Mouse (Mus musculus): Measurements from ENCODE around the gene Parp16. TPM values are rescaled to one million over a fixed set of nuclear protein-coding genes. Genes with fewer than 3 reads are reported as not detected.

Gene Parp16
- polyA plus RNA-seq, 1 experiment from 2014 or later, result 6.5 TPM

DNA sequence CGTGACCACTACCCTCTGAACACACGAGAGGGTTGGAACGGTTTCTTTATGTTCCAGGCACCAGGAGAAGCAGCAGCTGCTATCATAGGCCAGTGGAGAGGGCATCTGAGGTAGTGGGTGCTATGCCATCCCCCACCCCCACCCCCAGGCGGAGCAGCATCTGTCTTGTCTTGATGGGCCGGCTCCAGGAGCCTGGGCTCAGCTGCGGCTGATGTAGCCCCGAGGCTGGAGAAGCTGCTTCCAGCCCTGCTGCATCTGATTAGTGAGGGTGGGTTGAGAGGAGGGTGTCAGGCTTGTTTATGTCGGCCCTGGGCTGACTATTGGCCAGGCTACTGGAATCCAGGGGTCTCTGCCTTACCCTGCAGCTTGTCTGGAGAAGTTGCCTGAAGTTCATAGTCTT lies 36.1 kb downstream of the Parp16 start:
- Histone ChIP-seq H3K4me2 (ENCODE audit: low read depth, low read length) (no peak overlapping the region), H3K4me1 (ENCODE audit: control insufficient read depth, insufficient read depth, low read length) (no peaks in the 10 kb centered on the region), H3K9ac (ENCODE audit: low read length) (no peak overlapping the region), H3K36me3 (ENCODE audit: control insufficient read depth, insufficient read depth) (peaks cover 8% of the 10 kb centered on the region), H3K27me3 (ENCODE audit: control insufficient read depth, insufficient read depth, low read length) (no peaks in the 10 kb centered on the region), H3K4me3 (ENCODE audit: low read length) (no peak overlapping the region), H3K9me3 (replicated peaks; ENCODE audit: control insufficient read depth, low read length) (no peaks in the 10 kb centered on the region), H3K27ac (ENCODE audit: low read length) (no peak overlapping the region)
- ATAC-seq (replicated peaks; ENCODE audit: extremely low read depth, insufficient read depth, low FRiP score), result no peak
- WGBS, result 65% methylated on average over 8 of the region's 8 CpGs

- Histone ChIP-seq H3K9ac (ENCODE audit: low read length) (no peak overlapping the region), H3K4me2 (ENCODE audit: low read depth, low read length) (no peak overlapping the region), H3K9me3 (replicated peaks; ENCODE audit: control insufficient read depth, low read length) (no peaks in the 10 kb centered on the region), H3K4me1 (ENCODE audit: control insufficient read depth, insufficient read depth, low read length) (no peaks in the 10 kb centered on the region), H3K36me3 (ENCODE audit: control insufficient read depth, insufficient read depth) (peaks cover 12% of the 10 kb centered on the region), H3K27me3 (ENCODE audit: control insufficient read depth, insufficient read depth, low read length) (no peaks in the 10 kb centered on the region), H3K27ac (ENCODE audit: low read length) (no peak overlapping the region), H3K4me3 (ENCODE audit: low read length) (no peak overlapping the region)
- 79% methylated on average over 9 of the region's 9 CpGs for WGBS
- no peak for ATAC-seq (replicated peaks; ENCODE audit: extremely low read depth, insufficient read depth, low FRiP score)
Measured at GRCm38 (mm10) chr9:65233243-65233985, 38.3 kb downstream of the Parp16 start.

GRCm38 (mm10) chr9:65234734-65235133 lies 39.6 kb downstream of the Parp16 start:
- 75% methylated on average over 3 of the region's 3 CpGs for WGBS
- H3K27me3 ChIP-seq (ENCODE audit: control insufficient read depth, insufficient read depth, low read length), result no peaks in the 10 kb centered on the region
- ATAC-seq (replicated peaks; ENCODE audit: extremely low read depth, insufficient read depth, low FRiP score), result no peak
- no peaks in the 10 kb centered on the region for H3K9me3 ChIP-seq (replicated peaks; ENCODE audit: control insufficient read depth, low read length)
- no peaks in the 10 kb centered on the region for H3K4me1 ChIP-seq (ENCODE audit: control insufficient read depth, insufficient read depth, low read length)
- H3K4me2 ChIP-seq (ENCODE audit: low read depth, low read length), result no peak overlapping the region
- no peak overlapping the region for H3K27ac ChIP-seq (ENCODE audit: low read length)
- no peak overlapping the region for H3K9ac ChIP-seq (ENCODE audit: low read length)
- no peak overlapping the region for H3K4me3 ChIP-seq (ENCODE audit: low read length)
- H3K36me3 ChIP-seq (ENCODE audit: control insufficient read depth, insufficient read depth), result peaks cover 12% of the 10 kb centered on the region

DNA sequence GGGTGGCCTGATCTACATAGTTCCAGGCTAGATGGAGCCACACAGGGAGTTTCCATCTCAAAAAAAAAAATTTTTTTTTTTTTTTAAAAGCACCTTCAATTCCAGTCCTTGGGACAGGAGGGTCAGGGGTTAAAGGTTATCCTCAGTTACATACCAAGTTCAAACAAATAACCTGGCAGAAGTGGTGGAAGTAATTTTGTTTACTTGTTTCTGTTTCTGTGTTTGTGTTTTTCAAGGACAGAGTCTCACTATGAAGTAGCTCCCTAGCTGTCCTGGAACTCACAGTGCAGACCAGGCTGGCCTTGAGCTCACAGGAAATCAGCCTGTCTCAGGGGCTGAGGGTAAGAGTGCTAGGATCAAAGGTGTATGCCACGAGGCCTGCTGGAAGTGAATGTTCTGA lies 40.4 kb downstream of the Parp16 start:
- H3K4me1 ChIP-seq (ENCODE audit: control insufficient read depth, insufficient read depth, low read length), result no peaks in the 10 kb centered on the region
- peaks cover 10% of the 10 kb centered on the region for H3K36me3 ChIP-seq (ENCODE audit: control insufficient read depth, insufficient read depth)
- H3K27ac ChIP-seq (ENCODE audit: low read length), result no peak overlapping the region
- no peak overlapping the region for H3K4me2 ChIP-seq (ENCODE audit: low read depth, low read length)
- H3K27me3 ChIP-seq (ENCODE audit: control insufficient read depth, insufficient read depth, low read length), result no peaks in the 10 kb centered on the region
- H3K9ac ChIP-seq (ENCODE audit: low read length), result no peak overlapping the region
- H3K9me3 ChIP-seq (replicated peaks; ENCODE audit: control insufficient read depth, low read length), result no peaks in the 10 kb centered on the region
- WGBS, result 44% methylated on average over 1 of the region's 1 CpGs
- no peak overlapping the region for H3K4me3 ChIP-seq (ENCODE audit: low read length)
- no peak for ATAC-seq (replicated peaks; ENCODE audit: extremely low read depth, insufficient read depth, low FRiP score)

DNA sequence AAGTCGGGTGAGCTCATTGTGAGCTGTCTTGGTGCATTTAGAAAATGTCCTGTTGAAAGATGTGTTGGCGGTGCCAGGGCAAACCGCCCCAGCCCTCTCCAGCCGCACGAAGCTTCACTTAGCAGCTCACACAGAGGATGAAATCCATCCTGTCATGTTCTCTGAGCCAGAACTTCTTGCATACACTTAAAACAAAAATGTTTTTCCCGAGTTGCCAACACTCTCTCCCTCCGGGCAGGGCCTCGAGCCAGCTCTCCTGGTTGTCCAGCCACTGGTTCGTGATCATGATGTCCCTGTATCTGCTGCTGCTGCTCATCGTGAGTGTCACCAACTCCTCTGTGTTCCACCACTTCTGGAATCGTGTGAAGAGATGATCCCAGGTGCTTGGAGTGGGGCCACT lies 42.5 kb downstream of the Parp16 start:
- no peaks in the 10 kb centered on the region for H3K4me1 ChIP-seq (ENCODE audit: control insufficient read depth, insufficient read depth, low read length)
- H3K4me3 ChIP-seq (ENCODE audit: low read length), result no peak overlapping the region
- ATAC-seq (replicated peaks; ENCODE audit: extremely low read depth, insufficient read depth, low FRiP score), result no peak
- no peak overlapping the region for H3K4me2 ChIP-seq (ENCODE audit: low read depth, low read length)
- no peak overlapping the region for H3K27ac ChIP-seq (ENCODE audit: low read length)
- H3K36me3 ChIP-seq (ENCODE audit: control insufficient read depth, insufficient read depth), result peaks cover 10% of the 10 kb centered on the region
- 61% methylated on average over 11 of the region's 11 CpGs for WGBS
- no peaks in the 10 kb centered on the region for H3K27me3 ChIP-seq (ENCODE audit: control insufficient read depth, insufficient read depth, low read length)
- no peaks in the 10 kb centered on the region for H3K9me3 ChIP-seq (replicated peaks; ENCODE audit: control insufficient read depth, low read length)
- no peak overlapping the region for H3K9ac ChIP-seq (ENCODE audit: low read length)

GRCm38 (mm10) chr9:65238191-65238760 lies 43.1 kb downstream of the Parp16 start:
- 73% methylated on average over 13 of the region's 13 CpGs for WGBS
- peaks cover 7% of the 10 kb centered on the region for H3K36me3 ChIP-seq (ENCODE audit: control insufficient read depth, insufficient read depth)
- no peak overlapping the region for H3K27ac ChIP-seq (ENCODE audit: low read length)
- H3K4me2 ChIP-seq (ENCODE audit: low read depth, low read length), result no peak overlapping the region
- no peaks in the 10 kb centered on the region for H3K4me1 ChIP-seq (ENCODE audit: control insufficient read depth, insufficient read depth, low read length)
- no peaks in the 10 kb centered on the region for H3K9me3 ChIP-seq (replicated peaks; ENCODE audit: control insufficient read depth, low read length)
- no peaks in the 10 kb centered on the region for H3K27me3 ChIP-seq (ENCODE audit: control insufficient read depth, insufficient read depth, low read length)
- no peak overlapping the region for H3K4me3 ChIP-seq (ENCODE audit: low read length)
- no peak overlapping the region for H3K9ac ChIP-seq (ENCODE audit: low read length)
- ATAC-seq (replicated peaks; ENCODE audit: extremely low read depth, insufficient read depth, low FRiP score), result no peak

- no peaks in the 10 kb centered on the region for H3K4me1 ChIP-seq (ENCODE audit: control insufficient read depth, insufficient read depth, low read length)
- 77% methylated on average over 4 of the region's 4 CpGs for WGBS
Measured at GRCm38 (mm10) chr9:65239176-65239575, 44.0 kb downstream of the Parp16 start.

DNA sequence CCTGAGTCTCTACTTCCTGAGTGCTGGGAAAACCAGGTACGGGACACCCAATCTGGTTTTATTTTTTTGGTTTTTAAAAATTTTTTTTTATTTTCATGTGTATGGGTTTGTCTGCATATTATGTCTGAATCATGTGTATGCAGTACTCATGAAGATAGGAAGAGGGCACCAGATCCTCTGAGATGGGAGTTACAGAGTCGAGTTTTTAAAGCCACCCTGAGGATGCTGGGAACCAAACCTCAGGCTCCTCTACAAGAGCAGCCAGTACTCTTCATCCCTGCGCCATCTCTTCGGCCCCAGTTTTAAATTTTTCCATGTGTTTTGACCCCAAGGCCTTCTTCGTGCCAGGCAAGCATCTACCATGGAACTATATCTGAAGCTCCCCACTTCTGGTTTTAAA lies 44.6 kb downstream of the Parp16 start:
- WGBS, result 89% methylated on average over 5 of the region's 5 CpGs
- H3K36me3 ChIP-seq (ENCODE audit: control insufficient read depth, insufficient read depth), result peaks cover 7% of the 10 kb centered on the region
- no peak overlapping the region for H3K4me3 ChIP-seq (ENCODE audit: low read length)
- no peak overlapping the region for H3K27ac ChIP-seq (ENCODE audit: low read length)
- ATAC-seq (replicated peaks; ENCODE audit: extremely low read depth, insufficient read depth, low FRiP score), result no peak
- no peaks in the 10 kb centered on the region for H3K9me3 ChIP-seq (replicated peaks; ENCODE audit: control insufficient read depth, low read length)
- H3K27me3 ChIP-seq (ENCODE audit: control insufficient read depth, insufficient read depth, low read length), result no peaks in the 10 kb centered on the region
- H3K4me1 ChIP-seq (ENCODE audit: control insufficient read depth, insufficient read depth, low read length), result no peaks in the 10 kb centered on the region
- H3K9ac ChIP-seq (ENCODE audit: low read length), result no peak overlapping the region
- H3K4me2 ChIP-seq (ENCODE audit: low read depth, low read length), result no peak overlapping the region

More at GRCm38 (mm10) chr9:65239176-65239575, 44.0 kb downstream of the Parp16 start:
- H3K4me2 ChIP-seq (ENCODE audit: low read depth, low read length), result no peak overlapping the region
- H3K9ac ChIP-seq (ENCODE audit: low read length), result no peak overlapping the region
- ATAC-seq (replicated peaks; ENCODE audit: extremely low read depth, insufficient read depth, low FRiP score), result no peak
- no peaks in the 10 kb centered on the region for H3K9me3 ChIP-seq (replicated peaks; ENCODE audit: control insufficient read depth, low read length)
- no peak overlapping the region for H3K4me3 ChIP-seq (ENCODE audit: low read length)
- H3K27me3 ChIP-seq (ENCODE audit: control insufficient read depth, insufficient read depth, low read length), result no peaks in the 10 kb centered on the region
- no peak overlapping the region for H3K27ac ChIP-seq (ENCODE audit: low read length)
- H3K36me3 ChIP-seq (ENCODE audit: control insufficient read depth, insufficient read depth), result peaks cover 7% of the 10 kb centered on the region

GRCm38 (mm10) chr9:65240587-65240986 lies 45.4 kb downstream of the Parp16 start:
- H3K9me3 ChIP-seq (replicated peaks; ENCODE audit: control insufficient read depth, low read length), result no peaks in the 10 kb centered on the region
- ATAC-seq (replicated peaks; ENCODE audit: extremely low read depth, insufficient read depth, low FRiP score), result no peak
- H3K36me3 ChIP-seq (ENCODE audit: control insufficient read depth, insufficient read depth), result peaks cover 7% of the 10 kb centered on the region
- H3K4me1 ChIP-seq (ENCODE audit: control insufficient read depth, insufficient read depth, low read length), result no peaks in the 10 kb centered on the region
- H3K4me2 ChIP-seq (ENCODE audit: low read depth, low read length), result no peak overlapping the region
- H3K27me3 ChIP-seq (ENCODE audit: control insufficient read depth, insufficient read depth, low read length), result no peaks in the 10 kb centered on the region
- no peak overlapping the region for H3K4me3 ChIP-seq (ENCODE audit: low read length)
- H3K9ac ChIP-seq (ENCODE audit: low read length), result no peak overlapping the region
- 83% methylated on average over 3 of the region's 3 CpGs for WGBS
- H3K27ac ChIP-seq (ENCODE audit: low read length), result no peak overlapping the region

Data from heart, embryonic 16.5 days (tissue).